Mouse (Mus musculus) heart, adult 9 months (tissue): Measurements from ENCODE around the gene Vipas39.
"Not testable (repeated sequence)": the region's sequence is repeated elsewhere in the genome, so short reads cannot be mapped to it uniquely, and the experiment has no call there.

Source experiments
- DNase-seq, 2 experiments: peaks; one replicate each; pipeline ENCODE4 v3.0.0; 2022; ENCODE audit warnings: low spot score in 2 of 2

The Vipas39 gene

GRCm38 (mm10) chr12:87266108-87266826 is at the start of gene Vipas39, which contains the start of gene Ahsa1:
Vipas39 (minus strand) TSS chr12:87266256.
Ahsa1 (plus strand) TSS chr12:87266479.
- DNase-seq: peak; percentile 93 to 96

GRCm38 (mm10) chr12:87313098-87313497 is 47.0 kb upstream of the Vipas39 start:
- DNase-seq: no peak

- not testable (repeated sequence) for DNase-seq
These were observed 40.5 kb upstream of the Vipas39 start for GRCm38 (mm10) chr12:87306584-87306844.

- DNase-seq: no peak
These were observed 39.9 kb upstream of the Vipas39 start for GRCm38 (mm10) chr12:87305767-87306583.

GRCm38 (mm10) chr12:87301189-87301588 is 35.1 kb upstream of the Vipas39 start:
- DNase-seq: no peak

- DNase-seq: no peak
These were observed 34.3 kb upstream of the Vipas39 start for GRCm38 (mm10) chr12:87300441-87300690.

- DNase-seq: peak in 1 of 2 experiments; percentile 9
These were observed 33.8 kb upstream of the Vipas39 start, which contains the start of gene Ism2 for GRCm38 (mm10) chr12:87299657-87300440. Ism2 (minus strand) TSS chr12:87299705.

- no peak for DNase-seq
These were observed 33.1 kb upstream of the Vipas39 start for GRCm38 (mm10) chr12:87299037-87299656.

GRCm38 (mm10) chr12:87293934-87294333 is 27.9 kb upstream of the Vipas39 start:
- no peak for DNase-seq

- DNase-seq: no peak
These were observed 23.0 kb upstream of the Vipas39 start for GRCm38 (mm10) chr12:87289100-87289499.

GRCm38 (mm10) chr12:87284726-87285125 is 18.7 kb upstream of the Vipas39 start:
- no peak for DNase-seq

- DNase-seq: no peak
These were observed 18.2 kb upstream of the Vipas39 start for GRCm38 (mm10) chr12:87284268-87284667.

- no peak for DNase-seq
These were observed 17.6 kb upstream of the Vipas39 start for GRCm38 (mm10) chr12:87283706-87284105.

- no peak for DNase-seq
These were observed 16.7 kb upstream of the Vipas39 start for GRCm38 (mm10) chr12:87282743-87283142.

- no peak for DNase-seq
These were observed 15.7 kb upstream of the Vipas39 start for GRCm38 (mm10) chr12:87281766-87282165.

- no peak for DNase-seq
These were observed 13.8 kb upstream of the Vipas39 start for GRCm38 (mm10) chr12:87279879-87280278.

- no peak for DNase-seq
These were observed 13.3 kb upstream of the Vipas39 start for GRCm38 (mm10) chr12:87279350-87279749.

- DNase-seq: no peak
These were observed 12.2 kb upstream of the Vipas39 start for GRCm38 (mm10) chr12:87278118-87278730.

GRCm38 (mm10) chr12:87277251-87277650 is 11.2 kb upstream of the Vipas39 start:
- DNase-seq: not testable (repeated sequence)

- DNase-seq: no peak
These were observed 9.1 kb upstream of the Vipas39 start for GRCm38 (mm10) chr12:87274853-87275831.
